Mouse (Mus musculus) hindbrain, embryonic 15.5 days (tissue): ENCODE results near the gene Atad1. TPM values are rescaled to one million over a fixed set of nuclear protein-coding genes. Genes with fewer than 3 reads are reported as not detected.
A peak's percentile ranks its signal among the peaks of the same experiment; 100 is the strongest.
"Not testable (repeated sequence)": the region's sequence is repeated elsewhere in the genome, so short reads cannot be mapped to it uniquely, and the experiment has no call there.

Experiments
- ATAC-seq: fragments of 200-750 bp; cut with Nextera tagmentation; 2 replicates; pipeline ENCODE4 v1.8.0; 2017; ENCODE audit warnings: low read depth, moderate number of reproducible peaks, moderate TSS enrichment; ENCODE audit not compliant: low FRiP score
- H3K27ac ChIP-seq: fragments of 300-500 bp; sonication (generic); replicated peaks from 2 replicates; pipeline ENCODE4 v1.5.1; 2015; ENCODE audit warnings: mild to moderate bottlenecking, inconsistent platforms
- H3K27me3 ChIP-seq: fragments of 300-500 bp; sonication (generic); 2 replicates; pipeline ENCODE4 v1.6.1; 2015; ENCODE audit warnings: control low read depth, inconsistent platforms
- H3K36me3 ChIP-seq: fragments of 300-500 bp; sonication (generic); 2 replicates; pipeline ENCODE4 v1.6.1; 2015; ENCODE audit warnings: control low read depth, inconsistent platforms
- H3K4me1 ChIP-seq: fragments of 300-500 bp; sonication (generic); replicated peaks from 2 replicates; pipeline ENCODE4 v1.6.1; 2015; ENCODE audit warnings: control low read depth, inconsistent platforms
- H3K4me2 ChIP-seq: fragments of 300-500 bp; sonication (generic); 2 replicates; pipeline ENCODE4 v1.6.1; 2015; ENCODE audit warnings: moderate library complexity, mild to moderate bottlenecking, inconsistent platforms
- H3K4me3 ChIP-seq: fragments of 300-500 bp; sonication (generic); 2 replicates; pipeline ENCODE4 v1.5.1; 2015; ENCODE audit warnings: mild to moderate bottlenecking, inconsistent platforms
- H3K9ac ChIP-seq: fragments of 300-500 bp; sonication (generic); 2 replicates; pipeline ENCODE4 v1.6.1; 2015; ENCODE audit warnings: inconsistent platforms
- H3K9me3 ChIP-seq: fragments of 300-500 bp; sonication (generic); 2 replicates; pipeline ENCODE4 v1.6.1; 2016; ENCODE audit warnings: control low read depth, inconsistent platforms
- WGBS: fragments of 180-500 bp; shearing (Covaris S2); methylation state at CpG from one replicate; pipeline ENCODE4 v1.1.7; 2015; 5-methylcytosine and 5-hydroxymethylcytosine counted together
- polyA plus RNA-seq: library from polyadenylated mRNA; unstranded; fragments of >200 nt; fragmentation: Nextera tagmentation; extraction: Ambion mirVana; gene quantifications from 2 replicates; pipeline ENCODE4 v1.2.1, GENCODE M21; 2015

Gene Atad1
- polyA plus RNA-seq = 109 and 112 TPM in 2 replicates

DNA sequence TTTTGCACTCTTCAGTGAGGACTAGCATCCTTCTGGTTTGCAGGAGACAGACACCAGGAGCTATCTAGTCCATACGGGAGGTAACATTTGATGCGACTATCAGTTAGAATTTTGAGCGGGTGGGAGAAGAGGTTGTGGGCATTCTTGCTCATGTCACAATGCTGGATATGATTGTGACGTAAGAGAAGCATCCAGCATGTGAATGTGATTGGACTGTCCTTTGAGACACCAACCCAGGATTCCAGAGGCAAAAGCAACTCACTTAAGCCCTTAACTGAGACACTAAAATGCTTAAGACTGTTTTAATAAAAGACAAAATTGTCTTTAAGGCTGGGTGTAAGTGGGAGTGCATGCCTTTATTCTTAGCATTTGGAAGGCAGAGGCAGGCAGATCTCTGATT, at the start of gene Atad1:
Gene Atad1, minus strand, starts transcription at position 101 of the 400 bp plus-strand sequence.
- H3K27me3 ChIP-seq = no peaks in the 10 kb centered on the region
- no peak for ATAC-seq
- H3K27ac ChIP-seq = no peak within 1 kb of the TSS
- H3K4me2 ChIP-seq = no peak within 1 kb of the TSS
- no peaks in the 10 kb centered on the region for H3K36me3 ChIP-seq
- H3K9ac ChIP-seq = no peak within 1 kb of the TSS
- 94% methylated on average over 4 of the region's 4 CpGs for WGBS
- H3K4me3 ChIP-seq = no peak within 1 kb of the TSS
- H3K4me1 ChIP-seq = no peaks in the 10 kb centered on the region
- H3K9me3 ChIP-seq = no peaks in the 10 kb centered on the region

DNA sequence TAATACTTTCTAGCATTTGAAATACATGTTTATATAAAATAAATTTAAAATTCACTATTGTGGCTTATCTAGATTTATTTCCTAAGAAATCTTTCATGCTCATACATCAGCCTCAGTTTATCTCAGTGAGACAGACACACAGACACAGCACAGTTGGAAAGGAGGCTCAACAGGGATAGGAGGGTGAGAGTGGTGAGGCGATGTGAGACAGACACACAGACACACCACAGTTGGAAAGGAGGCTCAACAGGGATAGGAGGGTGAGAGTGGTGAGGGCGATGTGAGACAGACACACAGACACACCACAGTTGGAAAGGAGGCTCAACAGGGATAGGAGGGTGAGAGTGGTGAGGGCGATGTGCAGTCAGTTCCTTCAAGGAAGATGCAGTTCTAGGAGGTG, 48.4 kb upstream of the Atad1 start:
- WGBS = 91% methylated on average over 3 of the region's 3 CpGs

DNA sequence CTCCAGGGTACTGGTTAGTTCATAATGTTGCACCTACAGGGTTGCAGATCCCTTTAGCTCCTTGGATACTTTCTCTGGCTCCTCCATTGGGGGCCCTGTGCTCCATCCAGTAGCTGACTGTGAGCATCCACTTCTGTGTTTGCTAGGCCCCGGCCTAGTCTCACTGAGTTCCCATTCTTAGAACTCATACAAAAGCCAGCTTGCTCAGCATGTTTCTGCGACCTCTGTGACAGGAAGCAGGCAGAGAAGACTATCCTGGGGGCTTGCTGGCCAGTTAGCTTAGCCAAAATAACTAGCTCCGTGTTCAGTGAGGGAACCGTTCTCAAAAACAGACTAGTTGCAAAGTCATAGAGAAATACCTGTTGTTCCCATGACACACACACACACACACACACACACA, 47.8 kb upstream of the Atad1 start:
- H3K4me1 ChIP-seq = peaks cover 16% of the 10 kb centered on the region; the same call in 1 of the 2 replicates
- H3K27ac ChIP-seq, H3K4me2 ChIP-seq, H3K27me3 ChIP-seq, H3K36me3 ChIP-seq, H3K9ac ChIP-seq, H3K9me3 ChIP-seq, H3K4me3 ChIP-seq, ATAC-seq: not testable (repeated sequence)
- WGBS = 40% methylated on average over 4 of the region's 4 CpGs

More for the DNA sequence above, 48.4 kb upstream of the Atad1 start:
- not testable (repeated sequence) for H3K27me3 ChIP-seq, H3K4me2 ChIP-seq, ATAC-seq, H3K36me3 ChIP-seq, H3K9ac ChIP-seq, H3K27ac ChIP-seq, H3K9me3 ChIP-seq, H3K4me3 ChIP-seq
- H3K4me1 ChIP-seq = peaks cover 19% of the 10 kb centered on the region

GRCm38 (mm10) chr19:32781305-32782071, 41.9 kb upstream of the Atad1 start:
- Histone ChIP-seq H3K27ac (no peak overlapping the region), H3K27me3 (no peaks in the 10 kb centered on the region), H3K4me2 (no peak overlapping the region), H3K9ac (no peak overlapping the region), H3K36me3 (no peaks in the 10 kb centered on the region), H3K4me1 (peaks cover 4% of the 10 kb centered on the region; the same call in 1 of the 2 replicates), H3K9me3 (no peaks in the 10 kb centered on the region), H3K4me3 (no peak overlapping the region)
- ATAC-seq = no peak
- 93% methylated on average over 5 of the region's 5 CpGs for WGBS

DNA sequence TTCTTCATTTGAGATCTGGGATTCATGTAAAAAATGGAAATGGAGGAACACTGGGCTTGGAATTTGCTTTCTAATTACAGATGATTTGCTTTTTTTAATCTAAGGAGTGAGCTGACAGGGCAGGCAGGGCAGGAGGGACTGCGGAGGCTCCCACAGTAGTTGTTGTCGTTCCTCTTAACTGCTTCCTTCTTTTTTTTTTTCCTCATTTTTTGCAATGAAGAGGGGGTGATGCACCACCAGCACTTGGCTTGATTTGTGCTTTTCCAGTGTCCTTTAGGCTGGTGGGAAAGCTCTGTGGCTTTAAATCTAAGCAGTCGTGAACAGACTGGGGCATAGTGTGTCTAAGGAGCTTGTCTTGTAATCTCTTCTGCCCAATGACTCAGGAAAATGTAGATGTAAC, 39.5 kb upstream of the Atad1 start:
- H3K4me3 ChIP-seq = no peak overlapping the region

DNA sequence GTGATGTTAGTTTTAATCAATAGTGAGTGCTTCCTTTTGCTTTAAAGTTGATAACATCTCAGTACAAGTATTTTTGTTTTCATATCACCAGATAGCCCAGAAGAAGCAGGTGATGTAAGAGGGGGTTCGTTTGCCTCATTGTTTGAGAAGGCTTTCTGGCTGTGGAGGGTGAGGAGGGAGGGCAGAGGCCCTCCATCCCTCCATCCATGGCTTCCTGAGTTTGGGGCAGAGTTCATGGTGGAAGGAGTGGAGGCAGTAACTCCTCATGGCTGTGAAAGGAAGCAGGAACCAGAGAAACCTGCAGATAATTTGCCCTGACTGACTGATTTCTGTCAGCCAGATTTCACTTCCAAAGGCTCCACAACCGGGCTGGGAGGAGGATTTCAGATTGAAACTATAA, 38.8 kb upstream of the Atad1 start:
- H3K9ac ChIP-seq = no peak overlapping the region
- peaks cover 6% of the 10 kb centered on the region for H3K4me1 ChIP-seq
- 53% methylated on average over 2 of the region's 2 CpGs for WGBS
- ATAC-seq = no peak
- no peaks in the 10 kb centered on the region for H3K9me3 ChIP-seq
- H3K27me3 ChIP-seq = no peaks in the 10 kb centered on the region
- no peak overlapping the region for H3K4me2 ChIP-seq
- no peaks in the 10 kb centered on the region for H3K36me3 ChIP-seq
- H3K4me3 ChIP-seq = no peak overlapping the region
- no peak overlapping the region for H3K27ac ChIP-seq

More for the DNA sequence above, 39.5 kb upstream of the Atad1 start:
- Histone ChIP-seq H3K27me3 (no peaks in the 10 kb centered on the region), H3K36me3 (no peaks in the 10 kb centered on the region), H3K27ac (no peak overlapping the region), H3K4me1 (peaks cover 6% of the 10 kb centered on the region; the same call in 1 of the 2 replicates), H3K9ac (no peak overlapping the region), H3K9me3 (no peaks in the 10 kb centered on the region), H3K4me2 (no peak overlapping the region)
- 64% methylated on average over 3 of the region's 3 CpGs for WGBS
- no peak for ATAC-seq

GRCm38 (mm10) chr19:32762493-32762892, 22.9 kb upstream of the Atad1 start:
- 89% methylated on average over 4 of the region's 4 CpGs for WGBS
- H3K4me2 ChIP-seq = peak overlapping the region; percentile 19
- no peak for ATAC-seq

GRCm38 (mm10) chr19:32761162-32761561, 21.6 kb upstream of the Atad1 start:
- no peak for ATAC-seq
- Histone ChIP-seq H3K27ac (no peak overlapping the region), H3K4me3 (peak overlapping the region; percentile 100), H3K4me1 (peaks cover 41% of the 10 kb centered on the region), H3K27me3 (no peaks in the 10 kb centered on the region), H3K9me3 (no peaks in the 10 kb centered on the region), H3K9ac (no peak overlapping the region), H3K4me2 (peak overlapping the region; percentile 98), H3K36me3 (no peaks in the 10 kb centered on the region)
- 49% methylated on average over 4 of the region's 4 CpGs for whole genome bisulfite sequencing

More at GRCm38 (mm10) chr19:32762493-32762892, 22.9 kb upstream of the Atad1 start:
- no peaks in the 10 kb centered on the region for H3K36me3 ChIP-seq
- H3K4me3 ChIP-seq = no peak overlapping the region
- no peak overlapping the region for H3K27ac ChIP-seq
- H3K9ac ChIP-seq = no peak overlapping the region
- no peaks in the 10 kb centered on the region for H3K9me3 ChIP-seq
- no peaks in the 10 kb centered on the region for H3K27me3 ChIP-seq
- peaks cover 41% of the 10 kb centered on the region for H3K4me1 ChIP-seq

DNA sequence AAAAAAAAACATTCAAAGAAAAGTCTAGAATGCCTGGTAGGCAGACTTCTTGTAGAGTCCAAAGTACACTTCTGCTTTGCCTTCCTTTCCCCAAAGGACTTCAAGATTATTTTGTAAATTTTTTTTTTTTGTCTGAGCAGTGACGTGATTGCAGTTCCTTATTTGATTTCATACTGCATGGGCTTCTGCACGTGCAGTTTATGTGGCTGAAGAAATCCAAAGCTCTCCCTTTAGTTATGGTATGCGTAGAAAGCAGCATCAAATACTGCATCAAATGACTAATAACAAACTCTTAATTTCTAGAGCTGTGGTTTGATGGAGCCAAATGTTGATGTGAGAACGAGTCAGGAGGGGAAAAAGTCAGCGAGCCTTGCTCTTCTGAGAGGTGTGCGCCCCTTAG, 20.9 kb upstream of the Atad1 start:
- Histone ChIP-seq H3K4me1 (peaks cover 40% of the 10 kb centered on the region), H3K4me2 (peak overlapping the region; percentile 98), H3K27ac (no peak overlapping the region), H3K9ac (peak overlapping the region; percentile 40; the same call in 1 of the 2 replicates), H3K9me3 (no peaks in the 10 kb centered on the region), H3K4me3 (peak overlapping the region; percentile 100), H3K27me3 (no peaks in the 10 kb centered on the region), H3K36me3 (no peaks in the 10 kb centered on the region)
- ATAC-seq = no peak
- WGBS = 24% methylated on average over 6 of the region's 6 CpGs

DNA sequence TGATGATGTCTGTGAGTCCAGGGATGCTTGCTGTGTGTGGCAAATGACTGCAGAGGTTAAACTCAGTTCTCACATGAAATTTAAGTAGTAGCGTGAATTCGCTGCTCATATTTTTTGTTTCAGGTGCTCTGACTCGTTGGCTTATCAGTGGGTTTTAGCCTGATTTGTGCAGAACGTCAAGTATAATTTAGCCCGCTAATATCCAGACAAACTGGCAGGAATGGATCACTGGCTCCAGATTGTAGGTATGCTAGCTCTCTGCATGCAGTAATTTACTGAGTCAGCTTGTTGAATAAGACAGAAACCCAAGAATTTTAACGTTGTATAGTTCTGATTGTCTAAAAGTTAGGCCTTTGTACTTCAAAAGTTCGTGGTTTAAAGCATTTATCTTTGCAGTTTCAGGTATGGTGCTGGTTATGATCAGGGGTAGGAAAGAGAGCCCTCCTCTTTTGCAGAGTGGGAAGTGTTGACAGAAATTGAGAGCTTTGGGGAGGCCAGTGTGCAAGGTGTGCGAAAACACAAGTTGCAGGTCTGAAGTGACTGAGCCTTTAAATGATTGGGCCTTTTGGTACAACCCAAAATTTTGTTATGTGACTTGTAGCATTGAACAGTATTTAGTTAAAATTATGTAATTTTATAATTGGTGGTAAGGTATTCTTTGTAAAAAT, 19.9 kb upstream of the Atad1 start:
- H3K27ac ChIP-seq = no peak overlapping the region
- no peak for ATAC-seq
- under 1% methylated on average over 8 of the region's 8 CpGs for WGBS
- no peaks in the 10 kb centered on the region for H3K27me3 ChIP-seq
- no peaks in the 10 kb centered on the region for H3K36me3 ChIP-seq
- peak overlapping the region; percentile 100 for H3K9ac ChIP-seq
- H3K9me3 ChIP-seq = no peaks in the 10 kb centered on the region
- peak overlapping the region; percentile 98 for H3K4me2 ChIP-seq
- H3K4me3 ChIP-seq = peak overlapping the region; percentile 100
- H3K4me1 ChIP-seq = peaks cover 46% of the 10 kb centered on the region

DNA sequence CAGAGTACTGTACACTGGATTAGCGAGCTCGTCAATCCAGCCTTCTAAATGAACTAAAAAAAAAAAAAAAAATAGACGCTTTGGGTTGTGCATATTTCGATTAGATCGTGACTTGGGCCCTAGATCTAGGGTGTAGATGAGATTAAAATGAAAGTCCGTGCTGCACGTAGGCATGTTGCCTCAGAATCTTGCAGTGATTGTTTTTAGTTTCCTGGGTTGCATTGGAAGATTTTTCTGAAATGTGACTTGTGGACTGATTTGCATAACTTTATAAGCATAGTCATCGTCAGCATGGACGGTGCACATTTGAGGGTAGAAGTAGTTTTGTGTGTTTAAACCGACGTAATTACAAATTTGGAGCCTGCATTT, 19.2 kb upstream of the Atad1 start:
- no peak for ATAC-seq
- peak overlapping the region; percentile 100 for H3K4me3 ChIP-seq
- peaks cover 44% of the 10 kb centered on the region for H3K4me1 ChIP-seq
- H3K9me3 ChIP-seq = no peaks in the 10 kb centered on the region
- peak overlapping the region; percentile 98 for H3K4me2 ChIP-seq
- under 1% methylated on average over 11 of the region's 11 CpGs for WGBS
- H3K9ac ChIP-seq = peak overlapping the region; percentile 100
- no peaks in the 10 kb centered on the region for H3K27me3 ChIP-seq
- H3K27ac ChIP-seq = peak overlapping the region; percentile 100
- no peaks in the 10 kb centered on the region for H3K36me3 ChIP-seq
